Mouse (Mus musculus) forebrain, embryonic 13.5 days (tissue): ENCODE results near the gene BC024978. TPM values are rescaled to one million over a fixed set of nuclear protein-coding genes. Genes with fewer than 3 reads are reported as not detected.

Experiments used
- ATAC-seq: fragments of 200-750 bp; cut with Nextera tagmentation; 2 replicates; pipeline ENCODE4 v1.8.0; 2017
- H3K27ac ChIP-seq: fragments of 300-500 bp; sonication (generic); 2 replicates; pipeline ENCODE4 v1.5.1; 2015; ENCODE audit warnings: inconsistent platforms, mild to moderate bottlenecking, moderate library complexity
- H3K27me3 ChIP-seq: fragments of 300-500 bp; sonication (generic); 2 replicates; pipeline ENCODE4 v1.6.1; 2015; ENCODE audit warnings: mild to moderate bottlenecking, inconsistent platforms
- H3K36me3 ChIP-seq: fragments of 300-500 bp; sonication (generic); 2 replicates; pipeline ENCODE4 v1.6.1; 2015; ENCODE audit warnings: mild to moderate bottlenecking, inconsistent platforms; ENCODE audit not compliant: poor library complexity, severe bottlenecking
- H3K4me1 ChIP-seq: fragments of 300-500 bp; sonication (generic); 2 replicates; pipeline ENCODE4 v1.6.1; 2015; ENCODE audit warnings: inconsistent platforms
- H3K4me2 ChIP-seq: fragments of 300-500 bp; sonication (generic); 2 replicates; pipeline ENCODE4 v1.6.1; 2015; ENCODE audit warnings: inconsistent platforms, mild to moderate bottlenecking, moderate library complexity
- H3K4me3 ChIP-seq: fragments of 300-500 bp; sonication (generic); 2 replicates; pipeline ENCODE4 v1.5.1; 2015; ENCODE audit warnings: mild to moderate bottlenecking, inconsistent platforms
- H3K9ac ChIP-seq: fragments of 300-500 bp; sonication (generic); 2 replicates; pipeline ENCODE4 v1.6.1; 2015; ENCODE audit warnings: mild to moderate bottlenecking, inconsistent platforms
- H3K9me3 ChIP-seq: fragments of 300-500 bp; sonication (generic); replicated peaks from 2 replicates; pipeline ENCODE4 v1.6.1; 2016; ENCODE audit warnings: inconsistent platforms
- WGBS: fragments of 180-500 bp; shearing (Covaris S2); methylation state at CpG from one replicate; pipeline ENCODE4 v1.1.7; 2015; 5-methylcytosine and 5-hydroxymethylcytosine counted together
- polyA plus RNA-seq: library from polyadenylated mRNA; unstranded; fragments of >200 nt; fragmentation: Nextera tagmentation; extraction: Ambion mirVana; gene quantifications from 2 replicates; pipeline ENCODE4 v1.2.1, GENCODE M21; 2015

Gene BC024978
- polyA plus RNA-seq, 1 experiment from 2014 or later: 4.4 TPM

- no peak for ATAC-seq
- Histone ChIP-seq H3K4me2 (no peak overlapping the region), H3K27me3 (no peaks in the 10 kb centered on the region), H3K27ac (no peak overlapping the region), H3K9ac (no peak overlapping the region), H3K36me3 (peaks cover 32% of the 10 kb centered on the region), H3K9me3 (no peaks in the 10 kb centered on the region), H3K4me3 (no peak overlapping the region), H3K4me1 (peaks cover 19% of the 10 kb centered on the region)
- WGBS: 95% methylated on average over 8 of the region's 8 CpGs
Observed at GRCm38 (mm10) chr7:27198779-27199178, 3.2 kb downstream of the BC024978 start.

- Histone ChIP-seq H3K4me1 (no peaks in the 10 kb centered on the region), H3K27me3 (no peaks in the 10 kb centered on the region), H3K27ac (no peak overlapping the region), H3K36me3 (peaks cover 62% of the 10 kb centered on the region), H3K4me3 (no peak overlapping the region), H3K9me3 (no peaks in the 10 kb centered on the region), H3K9ac (no peak overlapping the region), H3K4me2 (no peak overlapping the region)
- ATAC-seq: no peak
- WGBS: 95% methylated on average over 8 of the region's 8 CpGs
Observed at GRCm38 (mm10) chr7:27203730-27204449, 8.3 kb downstream of the BC024978 start.

- Histone ChIP-seq H3K27me3 (no peaks in the 10 kb centered on the region), H3K4me2 (no peak overlapping the region), H3K36me3 (peaks cover 88% of the 10 kb centered on the region), H3K9ac (no peak overlapping the region), H3K27ac (no peak overlapping the region), H3K4me1 (no peaks in the 10 kb centered on the region), H3K4me3 (no peak overlapping the region), H3K9me3 (no peaks in the 10 kb centered on the region)
- 95% methylated on average over 2 of the region's 2 CpGs for WGBS
- no peak for ATAC-seq
Observed at GRCm38 (mm10) chr7:27212626-27213025, 17.0 kb downstream of the BC024978 start.

- H3K4me1 ChIP-seq: peaks cover 6% of the 10 kb centered on the region
- no peak for ATAC-seq
- H3K4me2 ChIP-seq: no peak overlapping the region
- no peaks in the 10 kb centered on the region for H3K9me3 ChIP-seq
- H3K27me3 ChIP-seq: no peaks in the 10 kb centered on the region
- WGBS: 91% methylated on average over 7 of the region's 7 CpGs
- H3K27ac ChIP-seq: no peak overlapping the region
- H3K36me3 ChIP-seq: peaks cover 56% of the 10 kb centered on the region
- no peak overlapping the region for H3K4me3 ChIP-seq
- H3K9ac ChIP-seq: no peak overlapping the region
Observed at GRCm38 (mm10) chr7:27218586-27218985, 23.0 kb downstream of the BC024978 start.

GRCm38 (mm10) chr7:27219937-27220336 lies 24.4 kb downstream of the BC024978 start:
- 88% methylated on average over 11 of the region's 11 CpGs for WGBS
- Histone ChIP-seq H3K4me2 (no peak overlapping the region), H3K4me1 (peaks cover 19% of the 10 kb centered on the region), H3K9me3 (no peaks in the 10 kb centered on the region), H3K27me3 (no peaks in the 10 kb centered on the region), H3K4me3 (no peak overlapping the region), H3K27ac (no peak overlapping the region), H3K9ac (no peak overlapping the region), H3K36me3 (peaks cover 47% of the 10 kb centered on the region)
- no peak for ATAC-seq

- WGBS: 87% methylated on average over 6 of the region's 6 CpGs
- ATAC-seq: no peak
- Histone ChIP-seq H3K9ac (peak overlapping the region; percentile 40; the same call in 1 of the 2 replicates), H3K4me2 (no peak overlapping the region), H3K4me3 (no peak overlapping the region), H3K36me3 (peaks cover 32% of the 10 kb centered on the region), H3K9me3 (no peaks in the 10 kb centered on the region), H3K27me3 (no peaks in the 10 kb centered on the region), H3K27ac (no peak overlapping the region), H3K4me1 (peaks cover 39% of the 10 kb centered on the region)
Observed at GRCm38 (mm10) chr7:27221939-27222338, 26.4 kb downstream of the BC024978 start.

GRCm38 (mm10) chr7:27222538-27222937 lies 27.0 kb downstream of the BC024978 start:
- H3K4me1 ChIP-seq: peaks cover 45% of the 10 kb centered on the region
- no peak overlapping the region for H3K4me2 ChIP-seq
- no peaks in the 10 kb centered on the region for H3K27me3 ChIP-seq
- H3K9me3 ChIP-seq: no peaks in the 10 kb centered on the region
- peaks cover 26% of the 10 kb centered on the region for H3K36me3 ChIP-seq
- ATAC-seq: no peak
- no peak overlapping the region for H3K4me3 ChIP-seq
- no peak overlapping the region for H3K27ac ChIP-seq
- WGBS: 75% methylated on average over 1 of the region's 1 CpGs
- H3K9ac ChIP-seq: no peak overlapping the region

GRCm38 (mm10) chr7:27224877-27225575 lies 29.4 kb downstream of the BC024978 start:
- Histone ChIP-seq H3K9me3 (no peaks in the 10 kb centered on the region), H3K4me3 (peak overlapping the region; percentile 64; the same call in 1 of the 2 replicates), H3K27ac (no peak overlapping the region), H3K27me3 (no peaks in the 10 kb centered on the region), H3K36me3 (peaks cover 6% of the 10 kb centered on the region), H3K9ac (peak overlapping the region; percentile 84), H3K4me1 (peaks cover 53% of the 10 kb centered on the region), H3K4me2 (peak overlapping the region; percentile 93)
- 77% methylated on average over 11 of the region's 11 CpGs for WGBS
- ATAC-seq: no peak

GRCm38 (mm10) chr7:27227276-27227675 lies 31.7 kb downstream of the BC024978 start:
- no peaks in the 10 kb centered on the region for H3K27me3 ChIP-seq
- no peak overlapping the region for H3K27ac ChIP-seq
- ATAC-seq: no peak
- H3K4me2 ChIP-seq: peak overlapping the region; percentile 93
- H3K4me1 ChIP-seq: peaks cover 56% of the 10 kb centered on the region
- H3K4me3 ChIP-seq: peak overlapping the region; percentile 64
- 28% methylated on average over 9 of the region's 9 CpGs for WGBS
- H3K36me3 ChIP-seq: peaks cover 5% of the 10 kb centered on the region
- peak overlapping the region; percentile 84 for H3K9ac ChIP-seq
- no peaks in the 10 kb centered on the region for H3K9me3 ChIP-seq

- H3K4me2 ChIP-seq: peak overlapping the region; percentile 93
- H3K9ac ChIP-seq: peak overlapping the region; percentile 84
- H3K36me3 ChIP-seq: peaks cover 1% of the 10 kb centered on the region; the same call in 1 of the 2 replicates
- peak overlapping the region; percentile 78 for H3K27ac ChIP-seq
- no peaks in the 10 kb centered on the region for H3K27me3 ChIP-seq
- H3K4me1 ChIP-seq: peaks cover 59% of the 10 kb centered on the region
- H3K9me3 ChIP-seq: no peaks in the 10 kb centered on the region
- WGBS: 5% methylated on average over 10 of the region's 10 CpGs
- ATAC-seq: no peak
- H3K4me3 ChIP-seq: peak overlapping the region; percentile 64
Observed at GRCm38 (mm10) chr7:27227676-27228075, 32.1 kb downstream of the BC024978 start.

GRCm38 (mm10) chr7:27228281-27228821 lies 32.8 kb downstream of the BC024978 start, which contains the start of gene Itpkc:
Itpkc (minus strand) TSS chr7:27228661.
- Histone ChIP-seq H3K4me1 (peaks cover 57% of the 10 kb centered on the region), H3K4me2 (peak within 1 kb of the TSS; percentile 93), H3K9me3 (no peaks in the 10 kb centered on the region), H3K27ac (peak within 1 kb of the TSS; percentile 78), H3K9ac (peak within 1 kb of the TSS; percentile 84), H3K27me3 (no peaks in the 10 kb centered on the region), H3K4me3 (peak within 1 kb of the TSS; percentile 64), H3K36me3 (no peaks in the 10 kb centered on the region)
- peak; percentile 85 for ATAC-seq
- WGBS: under 1% methylated on average over 49 of the region's 49 CpGs

- H3K9ac ChIP-seq: peak overlapping the region; percentile 84
- H3K27me3 ChIP-seq: no peaks in the 10 kb centered on the region
- 15% methylated on average over 6 of the region's 6 CpGs for WGBS
- peak overlapping the region; percentile 93 for H3K4me2 ChIP-seq
- no peaks in the 10 kb centered on the region for H3K36me3 ChIP-seq
- H3K9me3 ChIP-seq: no peaks in the 10 kb centered on the region
- peak overlapping the region; percentile 78 for H3K27ac ChIP-seq
- H3K4me1 ChIP-seq: peaks cover 57% of the 10 kb centered on the region
- H3K4me3 ChIP-seq: peak overlapping the region; percentile 64
- no peak for ATAC-seq
Observed at GRCm38 (mm10) chr7:27228865-27229264, 33.3 kb downstream of the BC024978 start.
